Mouse (Mus musculus) brain, embryonic 14.5 days (tissue): Measurements from ENCODE around the gene Tmem35b. TPM values are rescaled to one million over a fixed set of nuclear protein-coding genes. Genes with fewer than 3 reads are reported as not detected.
"Not testable (repeated sequence)": the region's sequence is repeated elsewhere in the genome, so short reads cannot be mapped to it uniquely, and the experiment has no call there.

Source experiments
- DNase-seq: peaks from one replicate; pipeline ENCODE4 v3.0.0-alpha.2; 2011; ENCODE audit warnings: low read depth
- CTCF ChIP-seq: fragments of 200-500 bp; IDR thresholded peaks from 2 replicates; pipeline ENCODE4 v1.5.1; 2012; ENCODE audit warnings: inconsistent platforms, mild to moderate bottlenecking, moderate library complexity, borderline replicate concordance; ENCODE audit not compliant: insufficient read depth, insufficient read length; ENCODE audit errors: extremely low read depth
- POLR2A ChIP-seq: fragments of 200-500 bp; IDR thresholded peaks from 2 replicates; pipeline ENCODE4 v1.6.1; 2012; ENCODE audit warnings: mild to moderate bottlenecking, inconsistent platforms, borderline replicate concordance; ENCODE audit not compliant: poor library complexity, insufficient read depth, insufficient read length, severe bottlenecking; ENCODE audit errors: extremely low read depth
- polyA plus RNA-seq: library from polyadenylated mRNA; depleted of rRNA; stranded (reverse); fragments of >200 nt; gene quantifications from 2 replicates; pipeline ENCODE4 v1.2.3, GENCODE M21; 2012; rRNA removed

Gene Tmem35b
- polyA plus RNA-seq: 15.9 and 23.1 TPM in 2 replicates

DNA sequence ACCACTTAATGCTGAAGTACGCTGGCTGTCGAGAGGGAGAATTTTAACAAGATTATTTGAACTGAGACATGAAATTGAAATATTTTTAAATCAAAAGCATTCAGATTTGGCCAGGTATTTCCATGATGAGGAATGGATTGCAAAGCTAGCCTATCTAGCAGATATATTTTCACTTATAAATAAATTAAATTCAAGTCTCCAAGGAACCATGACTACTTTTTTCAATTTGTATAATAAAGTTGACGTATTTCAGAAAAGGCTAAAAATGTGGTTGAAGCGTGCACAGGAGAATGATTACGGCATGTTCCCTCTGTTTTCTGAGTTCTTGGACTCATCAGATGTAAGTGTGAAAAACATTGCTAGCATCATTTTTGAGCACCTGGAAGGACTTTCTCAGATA is at the start of gene Tmem35b:
Gene Tmem35b, plus strand, starts transcription at position 301 of the 400 bp plus-strand sequence.
- TF ChIP-seq CTCF (no peak), POLR2A (no peak)

DNA sequence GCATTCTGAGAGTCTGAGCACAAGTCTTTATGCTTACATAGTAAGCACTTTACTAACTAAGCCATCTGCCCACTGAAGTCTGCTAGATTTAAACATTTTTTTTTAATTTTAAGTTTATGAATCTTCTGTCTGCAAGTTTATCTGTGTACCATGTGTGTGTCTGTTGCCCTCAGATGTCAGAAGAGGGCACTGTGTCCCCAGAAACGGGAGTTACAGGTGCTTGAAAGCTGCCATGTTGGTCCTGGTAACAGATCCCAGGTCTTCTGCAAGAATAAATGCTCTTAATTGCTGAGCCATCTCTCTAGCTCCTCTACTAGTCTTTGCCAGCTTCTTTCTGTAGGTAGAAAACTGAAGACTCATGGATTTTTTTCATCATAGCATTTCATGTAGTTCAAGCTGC is 48.6 kb upstream of the Tmem35b start:
- no peak for DNase-seq
- TF ChIP-seq POLR2A (no peak), CTCF (no peak)

More for the DNA sequence above, at the start of gene Tmem35b:
- DNase-seq: no peak

DNA sequence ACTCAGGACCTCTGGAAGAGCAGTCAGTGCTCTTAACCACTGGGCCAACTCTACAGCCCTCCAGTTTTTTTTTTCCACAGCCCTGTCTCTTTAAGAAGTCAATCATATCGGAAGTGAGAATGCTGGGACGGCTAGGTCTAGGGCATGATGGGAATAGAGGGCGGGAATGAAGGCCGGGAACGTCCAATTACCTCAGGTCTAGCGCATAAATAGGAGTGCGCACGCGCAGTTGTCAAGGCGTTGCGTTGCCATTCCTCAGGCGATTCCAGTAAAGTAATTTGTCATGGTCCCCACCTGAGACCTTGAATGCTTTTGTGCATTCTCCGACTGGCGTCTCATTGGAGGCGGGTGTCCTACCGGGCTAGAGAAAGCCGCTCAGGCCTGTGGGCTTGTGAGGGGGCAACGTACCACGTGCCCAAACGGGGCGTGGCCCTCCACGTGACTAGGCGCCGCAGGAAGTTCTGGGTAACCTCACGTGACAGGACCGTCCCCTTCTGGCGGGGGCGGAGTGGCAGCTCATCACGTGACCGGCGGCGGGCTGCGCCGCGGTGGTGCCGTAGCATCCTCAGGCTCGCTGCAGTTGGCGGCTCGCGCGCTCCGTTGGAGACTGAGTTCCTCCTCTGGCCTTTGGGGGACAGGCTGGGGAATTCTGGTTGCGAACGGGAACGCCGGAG is 46.5 kb upstream of the Tmem35b start, which contains the start of gene Zmym6:
Gene Zmym6, plus strand, starts transcription at position 509 of the 674 bp plus-strand sequence.
- peak; percentile 99 for DNase-seq
- TF ChIP-seq POLR2A: peak; percentile 93
- peak; percentile 4; the same call in 1 of the 2 replicates for TF ChIP-seq CTCF

DNA sequence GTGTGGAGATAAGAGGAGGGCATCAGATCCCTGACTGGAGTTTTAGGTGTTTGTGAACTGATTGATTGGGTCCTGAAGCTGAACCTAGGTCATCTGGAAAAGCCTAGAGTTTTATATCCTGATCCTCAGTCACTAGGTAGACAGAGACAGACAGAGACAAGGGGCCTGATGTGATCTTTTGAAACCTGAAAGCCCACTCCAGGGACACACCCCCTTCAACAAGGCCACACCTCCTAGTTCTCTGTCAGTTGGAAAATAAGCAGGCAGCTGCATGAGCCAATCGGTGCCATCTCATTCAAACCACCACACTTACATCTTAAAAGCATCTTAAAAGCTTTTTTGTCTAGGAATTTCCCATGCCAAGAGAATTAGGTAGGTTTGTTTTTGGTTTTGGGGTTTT is 42.7 kb upstream of the Tmem35b start:
- DNase-seq: no peak
- no peak for TF ChIP-seq CTCF
- TF ChIP-seq POLR2A: no peak

DNA sequence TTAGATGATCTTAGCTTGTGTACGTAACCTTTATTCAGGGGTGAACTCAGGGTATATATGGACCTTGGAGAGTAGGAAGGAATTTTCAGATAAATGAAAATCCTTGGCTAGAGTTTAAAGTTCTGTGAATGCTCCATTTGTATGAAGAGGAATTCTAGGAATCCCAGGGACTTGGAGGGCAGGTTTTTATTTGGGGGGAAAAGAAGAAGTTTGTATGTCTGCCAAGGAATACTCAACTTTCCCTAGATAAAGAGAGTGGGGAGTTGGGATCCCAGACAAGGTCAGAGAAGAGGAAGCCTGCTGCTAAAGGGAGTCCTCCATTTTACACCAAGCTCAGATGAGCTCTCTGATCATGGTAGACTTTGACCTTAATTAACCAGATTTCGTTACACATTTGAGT is 40.4 kb upstream of the Tmem35b start:
- TF ChIP-seq CTCF: no peak
- TF ChIP-seq POLR2A: no peak
- DNase-seq: no peak

DNA sequence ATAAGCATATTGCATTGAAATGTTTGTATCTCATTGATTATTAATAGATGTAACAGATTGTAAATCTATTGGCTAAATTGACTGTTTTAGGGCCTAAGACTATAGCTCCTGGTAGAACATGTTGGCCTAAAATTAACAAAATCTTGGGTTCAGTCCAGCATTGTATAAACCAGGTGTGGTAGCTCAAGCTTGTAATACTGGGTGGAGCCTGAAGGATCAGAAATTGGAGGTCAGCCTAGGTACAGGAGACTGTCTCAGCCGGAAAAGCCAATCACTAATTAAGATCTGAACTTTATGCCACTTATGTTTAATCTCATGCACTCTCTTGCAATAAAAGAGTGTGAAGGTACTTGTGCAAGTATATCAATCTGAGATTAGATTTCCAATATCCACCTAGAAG is 37.7 kb upstream of the Tmem35b start:
- no peak for DNase-seq
- TF ChIP-seq POLR2A (no peak), CTCF (no peak)

DNA sequence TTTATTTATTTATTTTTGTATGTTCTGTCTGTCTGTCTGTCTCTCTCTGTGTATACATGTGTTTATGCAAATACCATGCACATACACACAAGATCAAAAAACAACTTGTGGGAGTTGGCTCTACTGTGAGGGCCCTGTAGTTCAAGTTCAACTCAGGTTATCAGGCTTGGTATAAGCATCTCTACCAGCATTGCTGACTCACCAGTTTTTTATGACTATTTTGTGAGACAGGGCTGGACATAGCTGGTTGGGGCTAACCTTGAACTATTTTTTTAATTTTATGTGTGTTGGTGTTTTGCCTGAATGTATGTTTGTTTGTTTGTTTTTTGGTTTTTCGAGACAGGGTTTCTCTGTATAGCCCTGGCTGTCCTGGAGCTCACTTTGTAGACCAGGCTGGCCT is 32.3 kb upstream of the Tmem35b start:
- no peak for DNase-seq
- TF ChIP-seq CTCF (no peak), POLR2A (no peak)

DNA sequence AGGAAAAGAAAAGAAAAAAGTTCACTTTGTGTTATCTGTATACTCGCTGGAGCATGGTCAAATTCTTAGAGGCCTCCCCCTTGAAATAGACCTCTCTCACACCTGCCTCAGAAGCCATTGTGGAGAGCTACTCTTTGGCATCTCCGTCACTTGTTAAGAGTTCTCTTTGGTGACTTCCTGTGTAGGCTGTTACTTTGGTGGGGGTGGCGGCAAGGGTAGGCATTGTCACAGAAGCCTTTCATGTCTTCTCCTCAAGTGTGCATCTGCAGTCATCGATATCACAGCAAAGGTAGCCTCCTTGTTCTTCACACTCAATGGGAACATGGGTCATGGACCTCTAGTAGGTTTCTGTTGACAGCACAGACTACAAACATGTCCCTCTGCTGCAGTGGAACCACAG is 28.4 kb upstream of the Tmem35b start:
- TF ChIP-seq CTCF (no peak), POLR2A (no peak)
- DNase-seq: no peak

GRCm38 (mm10) chr4:127099552-127099951 is 23.9 kb upstream of the Tmem35b start:
- DNase-seq: not testable (repeated sequence)

- no peak for DNase-seq
Measured at GRCm38 (mm10) chr4:127107566-127107965, 15.9 kb upstream of the Tmem35b start.

GRCm38 (mm10) chr4:127110570-127110969 is 12.9 kb upstream of the Tmem35b start:
- TF ChIP-seq POLR2A (no peak), CTCF (no peak)
- DNase-seq: no peak

More at GRCm38 (mm10) chr4:127107566-127107965, 15.9 kb upstream of the Tmem35b start:
- TF ChIP-seq POLR2A (no peak), CTCF (no peak)

DNA sequence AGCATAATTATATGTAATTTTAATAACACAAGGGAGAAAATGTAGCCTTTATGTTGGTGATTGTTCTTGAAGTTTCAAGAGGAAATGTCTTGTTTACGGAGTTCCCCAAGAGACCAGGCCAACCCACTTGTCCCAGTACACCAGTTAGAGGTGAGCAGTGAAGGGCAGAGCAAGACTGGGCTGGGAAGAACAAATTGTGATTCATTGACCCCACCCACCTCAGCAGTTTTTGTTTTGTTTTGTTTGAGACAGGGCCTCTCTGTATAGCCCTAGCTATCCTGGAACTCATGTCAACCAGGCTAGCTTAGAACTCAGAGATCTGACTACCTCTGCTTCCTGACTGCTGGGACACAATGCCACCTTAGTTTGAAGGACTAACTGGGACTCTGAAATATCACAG is 840 bp downstream of the Tmem35b start:
- TF ChIP-seq CTCF (no peak), POLR2A (no peak)
- DNase-seq: no peak
